Mouse (Mus musculus): ENCODE results near the gene Mfsd14a. TPM values are rescaled to one million over a fixed set of nuclear protein-coding genes. Genes with fewer than 3 reads are reported as not detected.

The Mfsd14a gene
- polyA plus RNA-seq, 2 experiments, result 43.3 to 80.5 TPM

- Histone ChIP-seq H3K9ac (ENCODE audit: low read depth, low read length, severe bottlenecking) (no peak overlapping the region), H3K27ac (replicated peaks; ENCODE audit: low read depth, low read length) (no peak overlapping the region), H3K4me2 (replicated peaks; ENCODE audit: low read depth, low read length, severe bottlenecking) (no peak overlapping the region), H3K4me3 (replicated peaks; ENCODE audit: low read length) (no peak overlapping the region), H3K9me3 (ENCODE audit: control insufficient read depth, low read length) (no peaks in the 10 kb centered on the region), H3K27me3 (ENCODE audit: control insufficient read depth, insufficient read depth, low read length) (no peaks in the 10 kb centered on the region), H3K36me3 (ENCODE audit: control insufficient read depth, insufficient read depth, low read length) (peaks cover 87% of the 10 kb centered on the region), H3K4me1 (ENCODE audit: control insufficient read depth, insufficient read depth, low read length) (no peaks in the 10 kb centered on the region)
- WGBS, result 95% methylated on average over 8 of the region's 8 CpGs
- DNase-seq (ENCODE audit: low spot score) (no peak), ATAC-seq (ENCODE audit: low FRiP score, low read depth) (no peak)
- no peak for TF ChIP-seq POLR2A (IDR thresholded peaks at IDR 0.05; ENCODE audit: borderline replicate concordance, extremely low read depth, insufficient read depth, insufficient read length)
These were observed 27.6 kb downstream of the Mfsd14a start for GRCm38 (mm10) chr3:116634853-116635252.

GRCm38 (mm10) chr3:116634091-116634490 is 28.4 kb downstream of the Mfsd14a start:
- DNase-seq (ENCODE audit: low spot score) (no peak), ATAC-seq (ENCODE audit: low FRiP score, low read depth) (no peak)
- H3K27ac ChIP-seq (replicated peaks; ENCODE audit: low read depth, low read length), result no peak overlapping the region
- H3K4me2 ChIP-seq (replicated peaks; ENCODE audit: low read depth, low read length, severe bottlenecking), result no peak overlapping the region
- TF ChIP-seq POLR2A (IDR thresholded peaks at IDR 0.05; ENCODE audit: borderline replicate concordance, extremely low read depth, insufficient read depth, insufficient read length), result no peak
- H3K9ac ChIP-seq (ENCODE audit: low read depth, low read length, severe bottlenecking), result no peak overlapping the region
- no peak overlapping the region for H3K4me3 ChIP-seq (replicated peaks; ENCODE audit: low read length)
- H3K4me1 ChIP-seq (ENCODE audit: control insufficient read depth, insufficient read depth, low read length), result no peaks in the 10 kb centered on the region
- peaks cover 80% of the 10 kb centered on the region for H3K36me3 ChIP-seq (ENCODE audit: control insufficient read depth, insufficient read depth, low read length)
- H3K9me3 ChIP-seq (ENCODE audit: control insufficient read depth, low read length), result no peaks in the 10 kb centered on the region
- no peaks in the 10 kb centered on the region for H3K27me3 ChIP-seq (ENCODE audit: control insufficient read depth, insufficient read depth, low read length)
- 96% methylated on average over 3 of the region's 3 CpGs for WGBS

DNA sequence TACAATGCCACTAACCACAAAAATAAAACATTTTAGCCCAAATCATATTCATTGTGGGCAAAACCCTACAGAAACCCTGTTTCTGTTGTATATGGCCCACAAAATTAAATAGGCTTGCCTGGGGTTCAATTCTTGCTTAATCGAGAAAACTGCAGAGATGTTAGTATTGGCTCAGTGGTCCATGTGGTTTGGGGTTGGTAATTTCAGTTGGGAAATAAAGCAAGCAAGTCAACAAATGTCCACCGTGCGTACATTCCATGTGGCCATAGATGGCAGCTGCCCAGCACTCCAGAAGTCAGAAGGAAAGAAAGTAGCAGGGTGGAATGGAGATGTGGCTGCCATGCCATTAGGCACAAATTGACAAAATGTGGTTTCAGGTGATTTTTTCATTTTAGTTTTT is 29.5 kb downstream of the Mfsd14a start:
- H3K27me3 ChIP-seq (ENCODE audit: control insufficient read depth, insufficient read depth, low read length), result no peaks in the 10 kb centered on the region
- no peak for TF ChIP-seq POLR2A (IDR thresholded peaks at IDR 0.05; ENCODE audit: borderline replicate concordance, extremely low read depth, insufficient read depth, insufficient read length)
- DNase-seq (ENCODE audit: low spot score) (no peak), ATAC-seq (ENCODE audit: low FRiP score, low read depth) (no peak)
- no peaks in the 10 kb centered on the region for H3K9me3 ChIP-seq (ENCODE audit: control insufficient read depth, low read length)
- H3K4me1 ChIP-seq (ENCODE audit: control insufficient read depth, insufficient read depth, low read length), result no peaks in the 10 kb centered on the region
- no peak overlapping the region for H3K4me2 ChIP-seq (replicated peaks; ENCODE audit: low read depth, low read length, severe bottlenecking)
- no peak overlapping the region for H3K27ac ChIP-seq (replicated peaks; ENCODE audit: low read depth, low read length)
- WGBS, result 79% methylated on average over 3 of the region's 3 CpGs
- H3K36me3 ChIP-seq (ENCODE audit: control insufficient read depth, insufficient read depth, low read length), result peaks cover 74% of the 10 kb centered on the region
- H3K9ac ChIP-seq (ENCODE audit: low read depth, low read length, severe bottlenecking), result no peak overlapping the region
- no peak overlapping the region for H3K4me3 ChIP-seq (replicated peaks; ENCODE audit: low read length)

DNA sequence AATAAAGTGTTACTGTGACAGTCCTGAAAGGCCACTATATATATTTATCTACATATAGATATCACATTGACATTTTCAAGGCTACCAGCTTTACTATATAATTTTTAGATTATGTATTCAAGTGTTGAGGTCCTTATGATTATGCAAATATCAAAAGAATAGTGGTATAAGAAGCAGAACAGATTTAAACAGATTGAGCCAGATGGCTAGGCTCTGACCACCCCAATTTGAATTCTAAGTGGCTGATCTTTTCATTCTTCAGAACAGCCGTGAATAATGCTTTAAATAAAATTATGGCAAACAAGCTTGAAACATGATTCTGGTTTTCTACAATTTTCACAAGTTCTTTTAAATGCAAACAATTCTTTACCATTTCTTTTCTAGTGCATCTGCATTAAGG is 31.0 kb downstream of the Mfsd14a start:
- H3K4me2 ChIP-seq (replicated peaks; ENCODE audit: low read depth, low read length, severe bottlenecking), result no peak overlapping the region
- no peaks in the 10 kb centered on the region for H3K4me1 ChIP-seq (ENCODE audit: control insufficient read depth, insufficient read depth, low read length)
- H3K9ac ChIP-seq (ENCODE audit: low read depth, low read length, severe bottlenecking), result no peak overlapping the region
- H3K27me3 ChIP-seq (ENCODE audit: control insufficient read depth, insufficient read depth, low read length), result no peaks in the 10 kb centered on the region
- no peak overlapping the region for H3K27ac ChIP-seq (replicated peaks; ENCODE audit: low read depth, low read length)
- H3K36me3 ChIP-seq (ENCODE audit: control insufficient read depth, insufficient read depth, low read length), result peaks cover 67% of the 10 kb centered on the region
- 76% methylated on average over 1 of the region's 1 CpGs for WGBS
- no peak for DNase-seq (ENCODE audit: low spot score)
- no peak overlapping the region for H3K4me3 ChIP-seq (replicated peaks; ENCODE audit: low read length)
- no peak for TF ChIP-seq POLR2A (IDR thresholded peaks at IDR 0.05; ENCODE audit: borderline replicate concordance, extremely low read depth, insufficient read depth, insufficient read length)
- no peaks in the 10 kb centered on the region for H3K9me3 ChIP-seq (ENCODE audit: control insufficient read depth, low read length)
- no peak for ATAC-seq (ENCODE audit: low FRiP score, low read depth)

- Histone ChIP-seq H3K4me1 (ENCODE audit: control insufficient read depth, insufficient read depth, low read length) (no peaks in the 10 kb centered on the region), H3K4me3 (replicated peaks; ENCODE audit: low read length) (no peak overlapping the region), H3K27ac (replicated peaks; ENCODE audit: low read depth, low read length) (no peak overlapping the region), H3K36me3 (ENCODE audit: control insufficient read depth, insufficient read depth, low read length) (peaks cover 34% of the 10 kb centered on the region), H3K27me3 (ENCODE audit: control insufficient read depth, insufficient read depth, low read length) (no peaks in the 10 kb centered on the region), H3K9me3 (ENCODE audit: control insufficient read depth, low read length) (no peaks in the 10 kb centered on the region), H3K9ac (ENCODE audit: low read depth, low read length, severe bottlenecking) (no peak overlapping the region), H3K4me2 (replicated peaks; ENCODE audit: low read depth, low read length, severe bottlenecking) (no peak overlapping the region)
- TF ChIP-seq POLR2A (IDR thresholded peaks at IDR 0.05; ENCODE audit: borderline replicate concordance, extremely low read depth, insufficient read depth, insufficient read length), result no peak
- 94% methylated on average over 7 of the region's 7 CpGs for WGBS
- DNase-seq (ENCODE audit: low spot score) (no peak), ATAC-seq (ENCODE audit: low FRiP score, low read depth) (no peak)
These were observed 39.8 kb downstream of the Mfsd14a start for GRCm38 (mm10) chr3:116622641-116623040.
